Mouse (Mus musculus): ENCODE measurements at regions not wholly inside any gene's neighbourhood (a gene's known extent, or its start where the extent isn't known, plus 50 kb on each side); places are given as distances from the start of the nearest gene placed in this dataset.

DNA sequence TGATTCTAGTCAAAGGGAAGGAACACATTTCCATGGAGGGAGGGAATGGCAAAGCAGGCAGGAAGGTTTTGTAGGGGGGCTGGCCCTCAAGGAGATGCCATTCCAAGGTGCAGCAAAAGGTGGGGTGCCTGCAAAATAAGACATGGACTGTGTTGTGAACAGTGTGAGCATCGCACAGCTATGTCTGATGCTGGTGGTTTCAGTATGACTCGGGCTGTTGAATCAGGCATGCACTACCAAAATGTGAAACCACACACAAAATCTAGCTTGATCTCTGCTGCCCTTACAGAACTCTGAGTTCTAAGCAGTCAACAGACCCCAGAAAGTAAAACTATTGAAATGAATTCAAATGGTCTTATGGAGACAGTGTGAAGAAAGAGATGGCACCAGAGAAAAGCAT is 339.7 kb downstream of the Zfp619 start:
- WGBS, result 92% methylated on average over 2 of the region's 2 CpGs
- DNase-seq (ENCODE audit: low read depth, low spot score), result no peak

GRCm38 (mm10) chr7:39862835-39863234 is 345.3 kb downstream of the Zfp619 start:
- WGBS, result 78% methylated on average over 4 of the region's 4 CpGs
- no peak for DNase-seq (ENCODE audit: low read depth, low spot score)

GRCm38 (mm10) chr7:39864130-39864529 is 346.6 kb downstream of the Zfp619 start:
- no peak for DNase-seq (ENCODE audit: low read depth, low spot score)
- 47% methylated on average over 3 of the region's 3 CpGs for WGBS

- 67% methylated on average over 3 of the region's 3 CpGs for WGBS
- no peak for DNase-seq (ENCODE audit: low read depth, low spot score)
Observed at GRCm38 (mm10) chr7:39864781-39865180, 347.2 kb downstream of the Zfp619 start.

GRCm38 (mm10) chr7:39866674-39867428 is 349.3 kb downstream of the Zfp619 start:
- WGBS, result 66% methylated on average over 6 of the region's 6 CpGs
- DNase-seq (ENCODE audit: low read depth, low spot score), result no peak

GRCm38 (mm10) chr7:39867451-39867850 is 349.9 kb downstream of the Zfp619 start:
- 47% methylated on average over 3 of the region's 3 CpGs for WGBS
- DNase-seq (ENCODE audit: low read depth, low spot score), result no peak

DNA sequence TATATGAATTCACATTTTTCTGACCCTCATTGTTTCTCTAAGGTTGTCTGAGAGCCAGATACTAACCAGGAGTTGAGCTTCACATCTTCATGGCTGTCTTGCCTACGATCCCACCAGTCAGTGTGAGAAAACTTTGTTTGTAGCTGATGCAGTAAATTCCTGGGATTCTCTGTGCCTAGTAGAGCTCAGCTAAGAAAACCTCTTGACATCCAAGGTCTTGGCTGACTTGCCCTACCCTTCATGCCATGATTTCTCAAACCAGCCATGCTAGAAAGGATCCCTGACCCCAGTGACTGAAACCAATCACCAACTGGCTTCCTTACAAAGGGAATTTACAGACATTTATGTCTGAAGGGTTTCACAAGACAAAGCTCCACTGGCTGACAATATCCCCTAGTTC is 364.5 kb downstream of the Zfp619 start:
- 26% methylated on average over 1 of the region's 1 CpGs for WGBS
- DNase-seq (ENCODE audit: low read depth, low spot score), result no peak

DNA sequence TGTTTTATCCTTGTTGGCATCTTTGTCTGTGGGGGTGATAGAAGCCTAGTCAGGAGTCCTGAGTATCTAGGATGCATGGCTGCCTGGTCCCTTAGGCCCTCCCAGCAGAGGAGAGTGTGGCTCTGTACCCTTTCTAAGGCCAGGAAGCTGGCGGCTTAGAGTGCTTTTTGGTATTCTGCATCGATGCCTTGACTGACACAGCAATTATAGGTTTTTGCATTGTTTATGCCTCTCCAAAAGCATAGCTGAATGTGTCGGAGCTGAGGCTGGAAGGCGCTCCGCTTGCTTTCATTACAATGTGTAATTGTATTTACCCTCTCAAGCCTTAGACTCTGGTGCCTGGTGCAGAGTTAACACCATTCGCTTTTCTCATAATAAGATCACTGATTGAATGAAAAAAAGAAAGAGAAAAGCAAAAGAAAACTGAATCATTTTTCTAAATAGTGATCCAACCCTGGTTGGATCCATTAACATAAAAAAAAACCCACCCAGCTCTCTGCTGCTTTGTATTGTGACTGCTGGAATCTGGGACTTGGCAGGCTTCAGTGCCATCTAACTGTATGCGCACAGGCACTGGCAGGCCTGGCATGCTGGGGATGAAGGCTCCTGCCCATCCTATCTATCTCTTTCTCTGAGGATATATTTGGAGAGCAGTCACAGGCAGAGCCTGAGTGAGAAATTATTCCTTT is 376.8 kb downstream of the Zfp619 start:
- 83% methylated on average over 7 of the region's 7 CpGs for WGBS
- no peak for DNase-seq (ENCODE audit: low read depth, low spot score)

DNA sequence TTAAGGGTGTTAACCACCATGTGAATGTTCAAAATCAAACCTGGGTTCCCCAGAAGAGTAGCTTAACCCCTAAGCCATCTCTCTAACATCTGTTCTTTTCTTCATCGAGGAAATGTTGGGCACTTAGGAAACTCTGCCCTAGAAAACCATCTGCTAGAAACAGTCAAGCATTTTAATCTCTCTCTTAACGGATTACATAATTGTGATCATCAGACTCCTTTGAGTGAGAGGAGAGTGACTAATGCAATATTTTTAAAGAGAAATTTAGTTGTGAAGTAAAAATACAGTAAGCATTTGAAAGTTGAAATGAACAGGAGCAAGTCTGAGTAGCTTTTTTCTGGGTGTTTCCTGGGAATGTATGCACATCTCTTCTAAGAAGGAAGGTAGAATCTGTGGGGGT is 379.4 kb downstream of the Zfp619 start:
- DNase-seq (ENCODE audit: low read depth, low spot score), result no peak
- 76% methylated on average over 2 of the region's 2 CpGs for WGBS

DNA sequence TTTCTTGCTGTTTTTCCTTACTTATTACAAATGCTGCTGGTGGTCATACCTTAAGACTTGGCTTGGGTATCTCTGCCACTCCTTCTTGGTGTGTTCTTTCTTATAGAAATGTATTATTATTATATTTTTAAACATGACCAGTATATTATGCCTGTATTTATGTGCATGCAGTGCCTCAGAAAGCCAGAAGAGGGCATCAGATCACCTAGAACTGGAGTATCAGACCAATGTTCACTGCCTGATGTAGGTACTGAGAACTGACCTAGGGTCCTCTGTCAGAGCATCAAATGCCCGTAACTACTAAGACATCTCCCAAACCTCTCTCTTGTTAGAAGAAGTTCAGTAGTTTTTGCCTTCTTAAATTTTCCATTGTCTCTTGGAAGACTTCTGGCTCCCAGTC is 380.7 kb downstream of the Zfp619 start:
- 97% methylated on average over 1 of the region's 1 CpGs for WGBS
- DNase-seq (ENCODE audit: low read depth, low spot score), result no peak

- no peak for DNase-seq (ENCODE audit: low read depth, low spot score)
- WGBS, result 63% methylated on average over 1 of the region's 1 CpGs
Observed at GRCm38 (mm10) chr7:39933946-39934345, 416.4 kb downstream of the Zfp619 start.

GRCm38 (mm10) chr7:39937262-39937661 is 419.7 kb downstream of the Zfp619 start:
- DNase-seq (ENCODE audit: low read depth, low spot score), result no peak
- 65% methylated on average over 4 of the region's 4 CpGs for WGBS

- no peak for DNase-seq (ENCODE audit: low read depth, low spot score)
- 51% methylated on average over 1 of the region's 1 CpGs for WGBS
Observed at GRCm38 (mm10) chr7:39942262-39942900, 424.8 kb downstream of the Zfp619 start.

DNA sequence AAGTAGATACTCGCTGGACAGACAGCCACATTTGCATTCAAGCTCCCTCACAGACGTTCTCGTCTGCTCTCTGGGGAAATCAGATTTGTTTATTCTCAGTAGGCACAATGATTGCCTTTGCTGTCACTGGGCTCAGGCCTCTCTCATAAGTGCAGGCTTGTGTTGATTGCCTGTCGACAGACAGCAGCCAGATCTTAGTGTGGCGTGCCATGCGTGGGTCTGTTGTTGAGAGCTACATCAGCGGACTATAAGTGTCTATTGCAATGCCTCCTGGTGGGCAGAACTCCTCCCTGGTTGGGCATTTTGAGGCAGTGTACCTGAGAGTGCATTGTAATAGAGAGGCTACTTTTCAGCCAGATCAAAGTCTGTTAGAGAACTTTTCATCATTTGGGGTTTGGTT is 436.5 kb downstream of the Zfp619 start:
- DNase-seq (ENCODE audit: low read depth, low spot score), result no peak
- WGBS, result 60% methylated on average over 7 of the region's 7 CpGs

- no peak for DNase-seq (ENCODE audit: low read depth, low spot score)
Observed at GRCm38 (mm10) chr7:39954931-39955330, 437.4 kb downstream of the Zfp619 start.

DNA sequence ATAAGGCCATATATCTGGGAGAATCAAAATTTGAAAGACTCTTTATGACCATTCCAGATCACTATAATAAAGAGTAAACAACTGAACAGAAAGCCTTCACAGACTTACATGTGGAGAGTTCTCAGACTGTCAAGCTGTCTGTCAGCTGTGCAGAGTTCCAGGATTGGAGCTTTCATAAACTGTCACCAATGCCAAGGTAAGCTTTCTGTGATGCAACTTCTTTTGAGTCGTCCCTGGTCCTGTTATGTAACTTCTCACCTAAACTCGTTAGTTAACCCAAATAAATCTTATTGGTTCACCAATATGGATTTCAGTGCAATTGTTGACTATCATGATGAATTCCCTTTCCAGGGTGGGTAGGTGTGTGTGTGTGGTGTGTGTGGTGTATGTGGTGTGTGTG is 460.6 kb downstream of the Zfp619 start:
- no peak for DNase-seq (ENCODE audit: low read depth, low spot score)
- WGBS, result 59% methylated on average over 2 of the region's 2 CpGs

DNA sequence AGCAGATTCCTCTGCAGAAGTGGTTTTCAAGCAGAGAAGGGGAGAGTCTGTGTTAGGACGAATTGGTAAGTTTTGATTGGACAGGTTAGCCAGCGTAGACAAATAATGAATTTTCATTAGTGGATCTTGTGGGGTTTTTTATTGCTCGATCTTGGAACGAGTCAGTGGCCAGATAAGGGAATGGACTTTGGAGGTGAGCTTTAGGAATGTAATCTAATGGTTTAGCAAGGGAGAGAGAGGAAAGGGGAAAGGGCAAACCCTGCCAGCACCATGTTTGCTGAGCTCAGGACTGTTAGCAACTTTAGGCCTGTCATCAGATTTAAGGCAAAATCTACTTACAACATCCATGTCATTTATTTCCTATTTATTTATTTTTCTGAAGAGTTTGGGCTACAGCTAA is 464.1 kb downstream of the Zfp619 start:
- no peak for DNase-seq (ENCODE audit: low read depth, low spot score)
- 54% methylated on average over 4 of the region's 4 CpGs for WGBS
